Mouse (Mus musculus) Patski (cell line): ENCODE measurements around the gene Rnf145. TPM values are rescaled to one million over a fixed set of nuclear protein-coding genes. Genes with fewer than 3 reads are reported as not detected.

ENCODE experiments used
- ATAC-seq: fragments of 100-300 bp; one replicate; pipeline ENCODE4 v1.8.0; 2021
- CTCF ChIA-PET: fragments of 350-600 bp; sonication (Branson Sonifier 250); formaldehyde crosslinking; loops from one replicate; lab custom pipeline; 2022; ENCODE audit warnings: inconsistent platforms; lab: Charles Lee
- POLR2A ChIA-PET: fragments of 350-600 bp; sonication (Branson Sonifier 250); formaldehyde crosslinking; loops from one replicate; lab custom pipeline; 2022; ENCODE audit warnings: antibody characterized with exemption, inconsistent platforms; lab: Charles Lee
- DNase-seq: peaks from one replicate; pipeline ENCODE4 v3.0.0-alpha.2; 2011; ENCODE audit warnings: low read depth, low spot score
- H3K27me3 ChIP-seq: fragments of 371-371 bp; one replicate; pipeline ENCODE4 v1.5.1; 2021
- CTCF ChIP-seq: fragments of 100-300 bp; IDR thresholded peaks from one replicate; pipeline ENCODE4 v1.5.1; 2021
- in situ Hi-C: fragments of 300-500 bp; cut with MboI; formaldehyde crosslinking; loops from 3 replicates; pipeline ENCODE4 v1.11.1; 2018; ENCODE audit warnings: low pct_unique_long_range_greater_than_20kb, mixed read lengths
- polyA plus RNA-seq: library from polyadenylated mRNA; unstranded; gene quantifications from one replicate; pipeline ENCODE4 v1.2.3, GENCODE M21; 2021

Gene Rnf145
- polyA plus RNA-seq, 1 experiment from 2014 or later: 161 TPM

DNA sequence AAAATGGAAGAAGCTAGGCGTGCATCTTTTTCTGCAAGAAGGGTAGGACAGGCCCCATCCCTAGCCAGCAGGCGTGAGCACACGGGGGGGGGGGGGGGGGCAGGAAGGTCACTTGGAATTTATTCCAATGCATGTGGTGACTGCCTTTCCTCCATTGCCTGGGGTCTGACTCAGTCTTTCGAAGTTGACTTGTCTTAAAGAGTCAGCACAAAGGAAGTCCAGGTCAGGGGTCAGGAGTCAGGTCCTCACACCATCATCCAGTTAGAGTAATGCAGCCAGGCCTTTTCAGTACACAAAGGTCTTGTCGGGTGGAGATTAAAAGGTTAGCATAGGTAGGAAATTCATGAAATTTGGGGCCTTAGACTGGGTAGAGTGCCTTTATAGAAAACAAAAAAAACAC, 24.8 kb downstream of the Rnf145 start:
- ATAC-seq (no peak), DNase-seq (no peak)
- no peak for TF ChIP-seq CTCF
- no peaks in the 10 kb centered on the region for H3K27me3 ChIP-seq
- ChIA-PET CTCF (no interaction called here), POLR2A (no interaction called here)
- in situ Hi-C loops: no loop called here

DNA sequence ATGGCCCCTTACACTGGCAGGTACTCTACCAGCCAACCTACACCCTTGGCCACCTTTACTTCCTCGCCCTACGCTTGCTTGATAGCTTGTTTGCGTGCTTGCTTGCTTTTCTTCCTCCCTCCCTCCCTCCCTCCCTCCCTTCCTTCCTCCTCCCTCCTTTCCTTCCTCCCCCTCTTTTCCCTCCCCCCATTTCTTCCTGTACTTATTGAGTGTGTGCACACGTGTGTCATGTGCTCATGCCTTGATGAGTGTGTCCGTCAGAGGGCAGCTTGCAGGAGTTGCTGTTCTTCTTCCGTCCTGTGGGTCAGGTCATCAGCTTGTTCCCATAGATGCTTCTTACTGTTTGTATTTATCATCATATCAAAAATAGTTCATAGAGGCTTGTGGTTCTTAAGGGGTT, 25.2 kb downstream of the Rnf145 start:
- no peaks in the 10 kb centered on the region for H3K27me3 ChIP-seq
- in situ Hi-C loops: no loop called here
- POLR2A ChIA-PET: interaction anchor here (0.9 kb wide), 1 partner anchor 14 kb away, joined by 3 read pairs; no protein-coding TSS in a partner anchor
- CTCF ChIA-PET: no interaction called here
- no peak for ATAC-seq
- TF ChIP-seq CTCF: no peak
- no peak for DNase-seq

DNA sequence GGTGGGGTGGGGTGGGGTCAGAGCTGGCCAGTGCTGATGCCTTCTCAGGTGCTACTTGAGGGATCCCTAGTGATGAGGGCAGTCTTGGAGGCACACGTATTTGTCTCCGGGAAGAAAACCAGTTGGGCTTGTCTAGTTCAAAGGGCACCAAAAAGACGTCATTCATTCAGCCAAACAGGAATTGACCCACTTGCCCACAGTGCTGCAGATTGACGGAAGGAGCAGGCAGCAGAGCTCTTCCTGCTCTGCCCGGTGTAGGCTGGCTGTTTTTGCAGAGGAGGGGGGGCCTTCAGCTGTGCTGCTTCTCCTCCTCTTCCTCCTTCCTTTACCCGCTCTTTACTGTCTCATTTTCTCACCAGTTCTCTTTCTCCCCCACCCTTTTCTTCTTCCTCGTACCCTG, 26.4 kb downstream of the Rnf145 start:
- TF ChIP-seq CTCF: no peak

DNA sequence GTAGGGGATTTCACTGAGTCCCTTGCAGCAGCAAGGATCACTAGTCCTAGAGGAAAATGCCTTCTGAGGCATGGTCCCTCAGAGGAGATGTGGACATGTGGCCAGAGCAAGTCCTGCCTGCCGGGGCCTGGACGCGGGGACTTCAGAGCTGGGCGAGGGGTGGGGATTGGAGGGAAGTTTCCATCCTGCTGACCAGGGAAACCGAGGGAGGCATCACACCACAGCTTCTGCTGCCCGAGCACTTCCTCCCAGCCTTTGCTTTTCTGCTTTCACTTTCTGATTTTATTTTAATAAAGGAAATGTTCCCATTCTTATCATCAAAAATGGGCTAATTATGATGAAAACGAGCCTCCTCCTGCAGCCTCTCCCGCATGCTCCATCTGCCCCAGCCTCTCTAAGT, 27.5 kb downstream of the Rnf145 start:
- no peaks in the 10 kb centered on the region for H3K27me3 ChIP-seq
- no peak for DNase-seq
- TF ChIP-seq CTCF: no peak
- ATAC-seq: no peak
- POLR2A ChIA-PET: interaction anchor here (0.6 kb wide), 1 partner anchor 12 kb away, joined by 3 read pairs; no protein-coding TSS in a partner anchor
- in situ Hi-C loops: no loop called here
- CTCF ChIA-PET: interaction anchor here (1.4 kb wide), 1 partner anchor 9 kb away, joined by 3 read pairs; no protein-coding TSS in a partner anchor

More for the DNA sequence above, 26.4 kb downstream of the Rnf145 start:
- in situ Hi-C loops: no loop called here
- ChIA-PET CTCF (no interaction called here), POLR2A (no interaction called here)
- DNase-seq (no peak), ATAC-seq (no peak)
- no peaks in the 10 kb centered on the region for H3K27me3 ChIP-seq

DNA sequence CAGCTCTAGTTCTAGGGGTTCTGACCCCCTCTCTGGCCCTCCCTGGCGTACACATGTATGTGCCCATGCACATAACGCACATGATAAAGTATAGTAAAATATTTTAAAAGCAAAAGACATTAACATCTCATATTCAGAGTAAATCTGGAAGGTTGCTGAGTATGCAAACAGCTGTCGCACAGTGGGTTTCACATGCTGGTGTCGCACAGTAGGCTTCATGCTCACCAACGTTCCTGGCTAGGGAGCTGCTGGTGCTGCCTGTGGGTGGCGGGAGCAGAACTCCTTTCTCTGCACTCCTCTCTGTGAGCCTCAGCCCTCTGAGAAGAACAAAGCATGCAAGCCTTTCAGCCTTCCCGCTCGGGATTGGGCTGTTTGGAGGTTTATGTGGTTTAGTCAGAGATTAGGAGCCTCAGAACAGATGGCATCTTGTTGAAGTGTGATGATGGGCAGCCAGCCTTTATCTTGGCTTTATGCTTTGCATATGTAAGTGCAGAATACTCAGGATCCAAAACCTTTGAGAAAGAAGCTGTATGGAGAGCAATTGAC, 29.0 kb downstream of the Rnf145 start:
- no peak for ATAC-seq
- CTCF ChIA-PET: no interaction called here
- no peak for DNase-seq
- in situ Hi-C loops: no loop called here
- no peaks in the 10 kb centered on the region for H3K27me3 ChIP-seq
- no peak for TF ChIP-seq CTCF
- POLR2A ChIA-PET: no interaction called here

DNA sequence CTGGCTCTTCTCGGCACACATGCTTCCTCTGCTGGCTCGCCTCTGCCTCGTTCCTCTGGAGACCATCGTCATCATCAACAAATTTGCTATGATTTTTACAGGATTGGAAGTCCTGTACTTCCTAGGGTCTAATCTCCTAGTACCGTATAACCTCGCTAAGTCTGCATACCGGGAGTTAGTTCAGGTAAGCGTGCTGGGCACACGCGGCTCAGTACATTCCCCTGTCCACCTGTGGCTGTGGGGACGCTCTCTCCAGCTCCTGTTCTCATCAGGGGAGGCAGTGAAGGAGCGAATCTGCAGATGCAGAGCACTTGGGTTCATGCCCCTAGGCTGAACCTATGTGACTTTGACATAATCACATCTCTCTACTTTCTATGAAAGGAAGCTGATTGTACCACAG, 30.1 kb downstream of the Rnf145 start:
- no peaks in the 10 kb centered on the region for H3K27me3 ChIP-seq
- CTCF ChIA-PET: interaction anchor here (1.6 kb wide), 1 partner anchor 10 kb away, joined by 3 read pairs; no protein-coding TSS in a partner anchor
- POLR2A ChIA-PET: no interaction called here
- ATAC-seq: no peak
- in situ Hi-C loops: no loop called here
- no peak for TF ChIP-seq CTCF
- no peak for DNase-seq

DNA sequence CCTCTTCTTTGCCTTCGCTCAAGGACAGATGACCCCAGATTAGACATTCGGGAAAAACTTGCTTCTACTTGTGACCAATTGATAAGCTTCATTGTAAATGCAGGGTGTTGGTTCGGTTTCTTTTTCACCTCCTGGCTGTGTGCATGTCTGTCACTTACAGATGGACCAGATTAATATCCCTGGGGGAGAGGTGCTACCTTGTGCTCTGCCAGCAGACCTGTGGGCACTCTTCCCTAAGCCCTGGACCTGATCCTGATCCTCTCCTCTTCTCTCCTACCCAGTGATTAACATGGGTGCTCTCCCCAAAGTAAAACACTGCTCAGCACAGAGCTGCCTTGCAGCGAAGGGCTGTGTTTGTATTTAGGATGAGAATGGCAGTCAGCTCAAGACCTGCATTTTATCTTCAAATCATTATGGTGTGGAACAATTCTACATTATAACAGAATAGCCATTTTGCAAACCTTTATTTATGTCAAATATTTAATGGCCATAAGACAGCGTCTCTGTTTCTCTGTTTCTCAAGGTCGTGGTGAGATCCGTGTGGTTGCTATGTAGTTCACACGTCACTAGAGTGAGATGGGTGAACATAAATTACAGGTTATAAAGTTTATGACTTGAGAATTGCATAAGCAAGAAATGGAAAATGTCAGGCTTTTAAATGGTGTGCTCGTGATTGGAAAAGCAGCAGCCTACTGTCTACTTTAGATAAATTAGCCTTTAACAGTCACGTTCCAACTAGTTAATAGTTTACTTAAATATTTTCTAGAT, 30.9 kb downstream of the Rnf145 start:
- no peak for DNase-seq
- ATAC-seq: no peak
- no peak for TF ChIP-seq CTCF
- in situ Hi-C loops: no loop called here
- no peaks in the 10 kb centered on the region for H3K27me3 ChIP-seq
- ChIA-PET POLR2A (no interaction called here), CTCF (interaction anchor here (1.1 to 1.6 kb wide), 2 partner anchors 8 to 9 kb away, joined by 3 read pairs; no protein-coding TSS in a partner anchor)

DNA sequence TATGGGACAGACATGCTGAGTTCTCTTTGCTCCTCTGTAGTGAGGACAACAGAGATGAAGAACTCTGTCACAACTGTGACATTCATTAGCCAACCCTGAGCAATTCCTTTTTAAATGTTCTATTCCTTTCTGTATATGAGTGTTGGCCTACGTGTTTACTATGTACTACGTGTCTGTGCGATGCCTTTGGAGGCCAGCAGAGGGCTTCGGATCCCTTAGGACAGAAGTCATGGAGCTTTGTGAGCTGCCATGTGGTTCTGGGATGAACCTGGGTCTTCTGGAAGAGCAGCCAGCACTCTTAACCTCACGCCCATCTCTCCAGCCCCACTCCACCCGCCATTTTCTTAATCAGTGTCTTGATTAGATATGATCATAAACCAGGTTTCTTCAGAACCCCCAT, 32.2 kb downstream of the Rnf145 start:
- DNase-seq (no peak), ATAC-seq (no peak)
- no peaks in the 10 kb centered on the region for H3K27me3 ChIP-seq
- CTCF ChIA-PET: interaction anchor here (1.1 to 1.6 kb wide), 3 partner anchors 9 to 28 kb away, joined by 3 to 4 read pairs (median 3); no protein-coding TSS in a partner anchor
- POLR2A ChIA-PET: no interaction called here
- TF ChIP-seq CTCF: peak; percentile 53
- in situ Hi-C loops: no loop called here

DNA sequence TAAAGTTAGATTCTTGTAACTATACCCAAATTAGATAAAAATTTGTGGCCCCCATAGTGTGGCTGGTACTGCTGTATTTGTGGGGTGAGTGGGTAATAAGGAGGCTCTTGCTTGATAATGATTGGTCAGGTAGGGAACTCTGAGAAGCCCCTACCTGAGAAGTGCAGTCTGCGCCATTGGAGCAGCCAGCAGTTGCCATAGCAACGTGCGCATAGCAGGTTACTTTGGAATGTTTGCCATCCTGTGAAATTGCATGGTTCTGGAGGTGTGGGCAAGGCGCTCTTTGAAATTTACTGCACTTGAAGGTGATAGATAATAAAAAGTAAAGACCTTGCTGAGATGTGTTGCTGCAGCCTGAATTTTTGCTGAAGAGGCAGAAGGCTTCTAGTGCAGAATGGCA, 35.6 kb downstream of the Rnf145 start:
- no peak for DNase-seq
- H3K27me3 ChIP-seq: no peaks in the 10 kb centered on the region
- CTCF ChIA-PET: no interaction called here
- TF ChIP-seq CTCF: no peak
- no peak for ATAC-seq
- in situ Hi-C loops: no loop called here
- POLR2A ChIA-PET: interaction anchor here (1.6 kb wide), 1 partner anchor 12 kb away, joined by 3 read pairs; no protein-coding TSS in a partner anchor

DNA sequence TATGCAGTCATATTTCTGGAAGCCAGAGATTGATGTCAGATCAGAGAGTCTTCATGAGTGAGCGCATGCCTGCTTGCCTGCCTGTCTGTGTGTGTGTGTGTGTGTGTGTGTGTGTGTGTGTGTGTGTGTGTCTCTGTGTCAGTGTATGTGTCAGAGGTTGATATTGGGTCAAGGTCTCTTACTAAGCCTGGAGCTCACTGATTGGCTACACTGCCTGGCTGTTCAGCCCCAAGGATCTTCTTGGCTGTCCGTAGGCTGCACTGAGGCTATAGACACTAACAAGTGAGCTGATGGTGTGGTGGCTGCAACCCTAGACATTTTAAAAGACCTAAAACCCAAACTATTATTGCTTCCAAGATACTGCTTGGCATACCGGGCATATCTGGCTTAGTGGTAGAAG, 39.8 kb downstream of the Rnf145 start:
- H3K27me3 ChIP-seq: no peaks in the 10 kb centered on the region
- POLR2A ChIA-PET: interaction anchor here (0.7 kb wide), 1 partner anchor 43 kb away, joined by 3 read pairs; no protein-coding TSS in a partner anchor
- CTCF ChIA-PET: interaction anchor here (1.1 to 1.3 kb wide), 2 partner anchors 10 to 11 kb away, joined by 3 read pairs; no protein-coding TSS in a partner anchor
- in situ Hi-C loops: no loop called here
- no peak for TF ChIP-seq CTCF
- ATAC-seq (no peak), DNase-seq (no peak)

DNA sequence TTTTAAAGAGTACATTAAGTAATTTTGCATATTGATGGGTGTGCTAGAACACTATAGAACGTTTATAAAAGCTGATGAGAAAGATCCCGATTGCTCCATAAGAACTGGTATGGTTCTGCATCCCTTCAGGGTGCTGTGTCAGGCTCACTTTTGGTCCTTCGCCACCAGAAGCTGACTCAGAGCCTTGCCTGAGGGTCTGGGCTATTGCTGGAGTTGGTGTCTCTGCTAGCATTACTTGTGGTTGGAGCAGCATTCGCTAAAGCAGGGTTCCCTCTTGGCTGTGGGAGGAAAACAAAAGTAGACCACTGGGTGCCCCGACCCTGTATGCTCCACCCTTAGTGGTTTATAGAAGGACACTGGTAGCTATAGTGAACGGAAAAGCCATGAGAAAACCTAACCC, 40.7 kb downstream of the Rnf145 start:
- TF ChIP-seq CTCF: no peak
- in situ Hi-C loops: no loop called here
- H3K27me3 ChIP-seq: no peaks in the 10 kb centered on the region
- DNase-seq: no peak
- CTCF ChIA-PET: interaction anchor here (0.5 to 1.3 kb wide), 3 partner anchors 10 to 1696 kb away, joined by 3 read pairs; no protein-coding TSS in a partner anchor
- no peak for ATAC-seq
- POLR2A ChIA-PET: no interaction called here
